Mouse (Mus musculus) liver, postnatal 0 days (tissue): Measurements from ENCODE around the gene C1qtnf9.
A peak's percentile ranks its signal among the peaks of the same experiment; 100 is the strongest.

Experiments used
- CTCF ChIP-seq: sonication (generic); IDR thresholded peaks from 2 replicates; pipeline ENCODE4 v1.5.1; 2016; ENCODE audit warnings: antibody characterized with exemption, low read depth
- EP300 ChIP-seq: IDR thresholded peaks from 2 replicates; pipeline ENCODE4 v1.6.1; 2016; ENCODE audit warnings: antibody characterized with exemption, low read depth, mild to moderate bottlenecking

- TF ChIP-seq CTCF (peak; percentile 94), EP300 (no peak)
Measured at GRCm38 (mm10) chr14:60784427-60785315, 16.7 kb downstream of the C1qtnf9 start, which contains the start of gene Mipep.
